Mouse (Mus musculus): ENCODE measurements at regions not wholly inside any gene's neighbourhood (a gene's known extent, or its start where the extent isn't known, plus 50 kb on each side); places are given as distances from the start of the nearest gene placed in this dataset.

- TF ChIP-seq POLR2A (IDR thresholded peaks at IDR 0.05; ENCODE audit: borderline replicate concordance, extremely low read depth, low read depth, low read length) = no peak
- no peak for TF ChIP-seq CTCF (IDR thresholded peaks at IDR 0.05; ENCODE audit: insufficient read depth, low read length)
Observed at GRCm38 (mm10) chr5:120031614-120032013, 84.7 kb upstream of the Rbm19 start.

All from lung, adult 2 months (tissue).